Mouse (Mus musculus) bone marrow macrophage, adult 2 months (primary cell): Measurements from ENCODE around the gene Snai1.

ENCODE experiments used
- CTCF ChIP-seq: IDR thresholded peaks from 2 replicates; pipeline ENCODE4 v1.5.1; 2012; ENCODE audit warnings: low read depth, mild to moderate bottlenecking, low read length, moderate library complexity
- POLR2A ChIP-seq: IDR thresholded peaks from 2 replicates; pipeline ENCODE4 v1.6.1; 2012; ENCODE audit warnings: mild to moderate bottlenecking, low read depth, low read length, borderline replicate concordance

GRCm38 (mm10) chr2:167491757-167492708 is 46.0 kb upstream of the Snai1 start, which contains the start of gene Rnf114:
- no peak for TF ChIP-seq POLR2A
- no peak for TF ChIP-seq CTCF
